Mouse (Mus musculus) liver, embryonic 13.5 days (tissue): Measurements from ENCODE around the gene Ctbs. TPM values are rescaled to one million over a fixed set of nuclear protein-coding genes. Genes with fewer than 3 reads are reported as not detected.

Source experiments
- ATAC-seq: fragments of 200-750 bp; cut with Nextera tagmentation; 2 replicates; pipeline ENCODE4 v1.8.0; 2017; ENCODE audit warnings: low read depth, mild to moderate bottlenecking, moderate number of reproducible peaks, moderate library complexity
- DNase-seq: peaks from one replicate; pipeline ENCODE4 v3.0.0; 2022
- H3K27ac ChIP-seq: fragments of 300-500 bp; sonication (generic); 2 replicates; pipeline ENCODE4 v1.5.1; 2015; ENCODE audit warnings: moderate library complexity, mild to moderate bottlenecking, inconsistent platforms
- H3K27me3 ChIP-seq: fragments of 300-500 bp; sonication (generic); 2 replicates; pipeline ENCODE4 v1.6.1; 2015; ENCODE audit warnings: mild to moderate bottlenecking, inconsistent platforms
- H3K36me3 ChIP-seq: fragments of 300-500 bp; sonication (generic); 2 replicates; pipeline ENCODE4 v1.6.1; 2015; ENCODE audit warnings: mild to moderate bottlenecking, inconsistent platforms
- H3K4me1 ChIP-seq: fragments of 300-500 bp; sonication (generic); replicated peaks from 2 replicates; pipeline ENCODE4 v1.6.1; 2015; ENCODE audit warnings: inconsistent platforms
- H3K4me2 ChIP-seq: fragments of 300-500 bp; sonication (generic); 2 replicates; pipeline ENCODE4 v1.6.1; 2015; ENCODE audit warnings: inconsistent platforms, mild to moderate bottlenecking, moderate library complexity
- H3K4me3 ChIP-seq: fragments of 300-500 bp; sonication (generic); replicated peaks from 2 replicates; pipeline ENCODE4 v1.5.1; 2015; ENCODE audit warnings: mild to moderate bottlenecking, inconsistent platforms
- H3K9ac ChIP-seq: fragments of 300-500 bp; sonication (generic); 2 replicates; pipeline ENCODE4 v1.6.1; 2015; ENCODE audit warnings: mild to moderate bottlenecking, inconsistent platforms
- H3K9me3 ChIP-seq: fragments of 300-500 bp; sonication (generic); replicated peaks from 2 replicates; pipeline ENCODE4 v1.6.1; 2016; ENCODE audit warnings: inconsistent platforms
- WGBS: fragments of 180-500 bp; shearing (Covaris S2); methylation state at CpG from one replicate; pipeline ENCODE4 v1.1.7; 2015; ENCODE audit not compliant: insufficient replicate concordance; 5-methylcytosine and 5-hydroxymethylcytosine counted together
- polyA plus RNA-seq: library from polyadenylated mRNA; unstranded; fragments of >200 nt; fragmentation: Nextera tagmentation; extraction: Ambion mirVana; gene quantifications from 2 replicates; pipeline ENCODE4 v1.2.1, GENCODE M21; 2015

Gene Ctbs
- polyA plus RNA-seq, 1 experiment from 2014 or later = 4.8 TPM

- Histone ChIP-seq H3K27me3 (no peaks in the 10 kb centered on the region), H3K4me2 (no peak overlapping the region), H3K9ac (no peak overlapping the region), H3K9me3 (0 out of 2 replicates have a peak, but pooled peaks cover 5% of the 10 kb centered on the region), H3K4me1 (peaks cover 34% of the 10 kb centered on the region), H3K4me3 (no peak overlapping the region), H3K36me3 (peaks cover 26% of the 10 kb centered on the region), H3K27ac (no peak overlapping the region)
- 45% methylated on average over 10 of the region's 10 CpGs for WGBS
- DNase-seq (no peak), ATAC-seq (no peak)
Measured at GRCm38 (mm10) chr3:146448372-146448771, 1.2 kb upstream of the Ctbs start.

DNA sequence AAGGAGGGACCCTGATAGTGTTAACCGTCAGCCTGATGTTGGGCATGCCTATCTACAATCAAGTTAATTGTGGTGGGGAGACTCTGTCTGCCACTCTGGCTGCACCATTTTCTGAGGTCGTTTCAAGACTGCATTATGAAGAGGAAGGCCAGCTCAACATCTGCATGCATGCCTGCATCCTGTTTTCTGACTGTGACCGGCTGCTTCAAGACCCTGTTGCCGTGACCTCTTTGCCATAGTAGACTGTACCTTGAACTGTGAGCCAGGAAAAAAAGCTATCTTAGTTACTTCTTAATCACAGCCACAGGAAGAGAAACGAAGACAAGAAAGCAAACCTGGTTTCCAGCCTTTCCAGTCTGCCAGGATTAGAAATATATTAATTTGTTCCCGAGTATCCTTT is 626 bp upstream of the Ctbs start:
- Histone ChIP-seq H3K27me3 (no peaks in the 10 kb centered on the region), H3K4me1 (peaks cover 34% of the 10 kb centered on the region), H3K4me3 (no peak overlapping the region), H3K9me3 (0 out of 2 replicates have a peak, but pooled peaks cover 5% of the 10 kb centered on the region), H3K9ac (no peak overlapping the region), H3K4me2 (no peak overlapping the region), H3K36me3 (peaks cover 20% of the 10 kb centered on the region), H3K27ac (no peak overlapping the region)
- ATAC-seq = no peak
- no peak for DNase-seq
- WGBS = 55% methylated on average over 6 of the region's 6 CpGs

- Histone ChIP-seq H3K27ac (peak overlapping the region; percentile 78), H3K4me3 (peak overlapping the region; percentile 71), H3K9ac (peak overlapping the region; percentile 81), H3K9me3 (0 out of 2 replicates have a peak, but pooled peaks cover 5% of the 10 kb centered on the region), H3K4me1 (peaks cover 34% of the 10 kb centered on the region), H3K27me3 (no peaks in the 10 kb centered on the region), H3K4me2 (peak overlapping the region; percentile 90), H3K36me3 (peaks cover 9% of the 10 kb centered on the region)
- peak; percentile 99 for ATAC-seq
- DNase-seq = peak; percentile 93
- under 1% methylated on average over 29 of the region's 29 CpGs for WGBS
Measured at GRCm38 (mm10) chr3:146450371-146450841, 811 bp downstream of the Ctbs start.

- Histone ChIP-seq H3K27ac (no peak overlapping the region), H3K9ac (no peak overlapping the region), H3K4me3 (no peak overlapping the region), H3K36me3 (no peaks in the 10 kb centered on the region), H3K9me3 (no peaks in the 10 kb centered on the region), H3K27me3 (no peaks in the 10 kb centered on the region), H3K4me1 (peaks cover 34% of the 10 kb centered on the region), H3K4me2 (peak overlapping the region; percentile 90)
- ATAC-seq (no peak), DNase-seq (no peak)
- WGBS = 80% methylated on average over 5 of the region's 5 CpGs
Measured at GRCm38 (mm10) chr3:146451375-146451774, 1.8 kb downstream of the Ctbs start.

- ATAC-seq (no peak), DNase-seq (no peak)
- H3K4me2 ChIP-seq = no peak overlapping the region
- no peaks in the 10 kb centered on the region for H3K27me3 ChIP-seq
- H3K36me3 ChIP-seq = peaks cover 4% of the 10 kb centered on the region; the same call in 1 of the 2 replicates
- H3K9ac ChIP-seq = no peak overlapping the region
- no peak overlapping the region for H3K27ac ChIP-seq
- 55% methylated on average over 2 of the region's 2 CpGs for WGBS
- no peak overlapping the region for H3K4me3 ChIP-seq
- no peaks in the 10 kb centered on the region for H3K4me1 ChIP-seq
- no peaks in the 10 kb centered on the region for H3K9me3 ChIP-seq
Measured at GRCm38 (mm10) chr3:146462939-146463338, 13.3 kb downstream of the Ctbs start.

- Histone ChIP-seq H3K36me3 (peaks cover 3% of the 10 kb centered on the region; the same call in 1 of the 2 replicates), H3K27ac (no peak overlapping the region), H3K9me3 (no peaks in the 10 kb centered on the region), H3K9ac (no peak overlapping the region), H3K4me2 (no peak overlapping the region), H3K4me1 (no peaks in the 10 kb centered on the region), H3K27me3 (no peaks in the 10 kb centered on the region), H3K4me3 (no peak overlapping the region)
- WGBS = 56% methylated on average over 2 of the region's 2 CpGs
- DNase-seq (no peak), ATAC-seq (no peak)
Measured at GRCm38 (mm10) chr3:146469226-146469625, 19.6 kb downstream of the Ctbs start.

- Histone ChIP-seq H3K9me3 (no peaks in the 10 kb centered on the region), H3K27me3 (no peaks in the 10 kb centered on the region), H3K27ac (no peak overlapping the region), H3K9ac (no peak overlapping the region), H3K4me1 (no peaks in the 10 kb centered on the region), H3K4me3 (no peak overlapping the region), H3K36me3 (no peaks in the 10 kb centered on the region), H3K4me2 (no peak overlapping the region)
- 74% methylated on average over 4 of the region's 4 CpGs for WGBS
- no peak for ATAC-seq
- no peak for DNase-seq
Measured at GRCm38 (mm10) chr3:146472657-146473056, 23.1 kb downstream of the Ctbs start.

DNA sequence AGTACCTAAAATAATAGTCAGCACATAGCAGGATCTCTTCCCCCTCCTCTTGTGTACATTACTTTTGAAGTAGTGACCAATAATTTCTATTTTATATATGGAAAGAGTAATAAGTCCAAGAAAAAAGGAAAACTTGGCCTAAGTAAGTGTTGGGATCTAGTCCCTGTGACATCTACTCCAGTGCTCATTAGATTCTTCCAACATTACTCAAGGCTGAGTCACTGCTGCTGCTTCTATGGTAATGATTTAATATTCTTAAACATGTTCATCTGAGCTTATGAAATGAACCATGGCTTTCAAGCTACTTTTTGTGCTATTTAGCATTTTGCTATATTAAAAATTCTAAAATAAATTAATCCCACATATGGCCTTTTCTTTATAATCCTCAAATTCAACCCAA is 24.1 kb downstream of the Ctbs start:
- Histone ChIP-seq H3K36me3 (no peaks in the 10 kb centered on the region), H3K9ac (no peak overlapping the region), H3K4me1 (no peaks in the 10 kb centered on the region), H3K4me2 (no peak overlapping the region), H3K27ac (no peak overlapping the region), H3K4me3 (no peak overlapping the region), H3K27me3 (no peaks in the 10 kb centered on the region), H3K9me3 (no peaks in the 10 kb centered on the region)
- no peak for ATAC-seq
- DNase-seq = no peak

GRCm38 (mm10) chr3:146474428-146474827 is 24.8 kb downstream of the Ctbs start:
- H3K36me3 ChIP-seq = no peaks in the 10 kb centered on the region
- no peaks in the 10 kb centered on the region for H3K9me3 ChIP-seq
- H3K4me1 ChIP-seq = no peaks in the 10 kb centered on the region
- H3K4me2 ChIP-seq = no peak overlapping the region
- no peak overlapping the region for H3K4me3 ChIP-seq
- WGBS = 88% methylated on average over 3 of the region's 3 CpGs
- no peak overlapping the region for H3K9ac ChIP-seq
- H3K27me3 ChIP-seq = no peaks in the 10 kb centered on the region
- DNase-seq = no peak
- H3K27ac ChIP-seq = no peak overlapping the region
- ATAC-seq = no peak

DNA sequence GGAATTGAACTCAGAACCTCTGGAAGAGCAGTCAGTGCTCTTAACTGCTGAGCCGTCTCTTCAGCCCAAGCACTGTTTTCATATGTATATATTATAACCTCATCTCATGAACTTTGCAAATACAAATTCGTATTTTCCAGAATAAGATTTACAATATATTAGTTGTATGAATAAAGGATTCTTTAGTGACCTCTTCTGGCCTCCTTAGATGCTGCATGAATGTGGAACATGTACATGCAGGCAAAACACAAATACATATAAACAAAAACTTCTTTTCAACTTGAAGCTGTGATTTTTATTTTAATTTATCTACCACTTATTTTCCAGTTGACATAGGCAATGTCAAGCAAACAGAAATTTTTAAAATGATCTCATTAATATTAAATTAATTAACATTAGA is 32.4 kb downstream of the Ctbs start:
- no peak for DNase-seq
- Histone ChIP-seq H3K27me3 (no peaks in the 10 kb centered on the region), H3K4me1 (no peaks in the 10 kb centered on the region), H3K9ac (no peak overlapping the region), H3K4me3 (no peak overlapping the region), H3K27ac (no peak overlapping the region), H3K36me3 (no peaks in the 10 kb centered on the region), H3K9me3 (no peaks in the 10 kb centered on the region), H3K4me2 (no peak overlapping the region)
- 50% methylated on average over 2 of the region's 2 CpGs for WGBS
- ATAC-seq = no peak

DNA sequence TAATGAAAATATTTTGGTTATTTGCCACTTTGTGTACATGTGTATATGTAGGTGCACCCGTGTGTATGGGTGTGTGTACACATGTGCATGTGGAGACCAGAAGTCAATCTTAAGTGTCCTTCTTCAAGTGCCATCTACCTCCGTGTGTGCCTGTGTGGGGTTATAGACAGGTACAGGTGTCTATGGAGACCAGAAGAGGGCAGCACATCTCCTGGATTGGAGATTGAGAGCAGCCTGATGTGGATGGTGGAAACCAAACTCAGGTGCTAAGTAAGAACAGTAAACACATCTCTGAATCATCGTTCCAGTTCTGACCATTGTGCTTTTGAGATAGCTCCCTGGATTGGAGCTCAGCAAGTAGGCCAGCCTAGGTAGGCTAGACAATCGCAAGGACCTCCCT is 36.9 kb downstream of the Ctbs start:
- H3K4me2 ChIP-seq = no peak overlapping the region
- 77% methylated on average over 4 of the region's 4 CpGs for WGBS
- H3K27ac ChIP-seq = no peak overlapping the region
- H3K36me3 ChIP-seq = no peaks in the 10 kb centered on the region
- ATAC-seq = no peak
- no peaks in the 10 kb centered on the region for H3K9me3 ChIP-seq
- no peak overlapping the region for H3K9ac ChIP-seq
- no peaks in the 10 kb centered on the region for H3K27me3 ChIP-seq
- H3K4me3 ChIP-seq = no peak overlapping the region
- H3K4me1 ChIP-seq = no peaks in the 10 kb centered on the region
- no peak for DNase-seq

- WGBS = 81% methylated on average over 8 of the region's 8 CpGs
- H3K4me1 ChIP-seq = peaks cover 4% of the 10 kb centered on the region
- H3K4me2 ChIP-seq = no peak overlapping the region
- H3K4me3 ChIP-seq = no peak overlapping the region
- H3K9me3 ChIP-seq = no peaks in the 10 kb centered on the region
- no peak for DNase-seq
- H3K9ac ChIP-seq = no peak overlapping the region
- H3K36me3 ChIP-seq = no peaks in the 10 kb centered on the region
- no peak overlapping the region for H3K27ac ChIP-seq
- no peaks in the 10 kb centered on the region for H3K27me3 ChIP-seq
- no peak for ATAC-seq
Measured at GRCm38 (mm10) chr3:146494941-146495340, 45.3 kb downstream of the Ctbs start.
